Mouse (Mus musculus) large intestine, adult 2 months (tissue): ENCODE data around the gene Krba1. TPM values are rescaled to one million over a fixed set of nuclear protein-coding genes. Genes with fewer than 3 reads are reported as not detected.

Experiments
- DNase-seq: peaks from one replicate; pipeline ENCODE4 v3.0.0-alpha.2; 2012; ENCODE audit warnings: low read depth, low spot score
- WGBS: fragments of 180-500 bp; shearing (Covaris S2); methylation state at CpG from one replicate; pipeline ENCODE4 v1.1.7; 2018; 5-methylcytosine and 5-hydroxymethylcytosine counted together
- polyA plus RNA-seq: library from polyadenylated mRNA; depleted of rRNA; stranded (reverse); fragments of >200 nt; gene quantifications from 2 replicates; pipeline ENCODE4 v1.2.3, GENCODE M21; 2012; rRNA removed

Gene Krba1
- polyA plus RNA-seq, 1 experiment: 11.4 TPM

DNA sequence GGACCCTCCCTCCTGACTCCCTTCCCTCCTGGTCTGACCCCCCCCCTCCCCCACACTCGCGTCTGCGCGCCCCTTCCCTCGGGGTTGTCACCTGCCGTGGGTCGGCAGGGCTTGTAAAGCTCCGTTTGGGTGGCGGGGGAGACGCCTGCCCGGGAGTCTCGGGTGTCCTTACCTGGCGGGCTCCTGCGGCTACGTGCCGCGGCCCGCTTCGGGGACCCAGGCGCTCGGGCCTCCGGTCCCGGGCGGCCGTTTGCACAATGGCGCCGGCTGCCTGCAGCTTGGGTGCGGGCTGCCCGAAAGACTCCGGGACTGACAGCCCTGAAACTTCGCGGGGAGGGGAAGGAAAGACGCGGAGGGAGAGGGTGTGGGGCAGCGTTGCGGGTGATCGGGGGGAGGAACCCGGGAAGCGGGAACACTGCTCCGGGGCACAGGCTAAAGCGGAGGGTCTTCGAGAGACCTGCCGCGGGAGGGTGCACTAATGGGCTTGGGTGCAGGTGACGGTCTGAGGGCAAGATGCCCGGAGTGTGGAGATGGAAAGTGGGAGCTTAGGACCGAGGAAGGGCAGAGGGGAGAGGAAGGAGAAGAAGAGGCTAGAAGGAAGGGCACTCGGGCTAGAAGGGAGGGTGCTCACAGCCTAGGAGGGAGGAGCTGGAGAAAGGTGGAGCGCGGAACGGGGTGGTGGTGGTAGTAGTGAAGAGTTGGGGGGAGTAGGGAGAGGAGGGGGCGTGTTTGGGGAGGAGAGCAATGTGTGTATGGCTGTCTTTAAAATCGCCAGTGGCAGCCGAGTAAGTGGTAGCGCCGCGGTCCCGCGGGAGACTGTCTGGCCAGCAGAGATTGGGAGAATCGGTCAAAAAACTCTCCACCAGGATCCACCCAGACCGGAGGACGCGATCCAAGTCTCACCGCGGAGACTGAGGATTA, 50.1 kb downstream of the Krba1 start, which contains the start of gene Zfp467:
Gene Zfp467 (minus strand): TSS at position 645 of the 921 bp plus-strand sequence.
- no peak for DNase-seq
- under 1% methylated on average over 65 of the region's 65 CpGs for WGBS

DNA sequence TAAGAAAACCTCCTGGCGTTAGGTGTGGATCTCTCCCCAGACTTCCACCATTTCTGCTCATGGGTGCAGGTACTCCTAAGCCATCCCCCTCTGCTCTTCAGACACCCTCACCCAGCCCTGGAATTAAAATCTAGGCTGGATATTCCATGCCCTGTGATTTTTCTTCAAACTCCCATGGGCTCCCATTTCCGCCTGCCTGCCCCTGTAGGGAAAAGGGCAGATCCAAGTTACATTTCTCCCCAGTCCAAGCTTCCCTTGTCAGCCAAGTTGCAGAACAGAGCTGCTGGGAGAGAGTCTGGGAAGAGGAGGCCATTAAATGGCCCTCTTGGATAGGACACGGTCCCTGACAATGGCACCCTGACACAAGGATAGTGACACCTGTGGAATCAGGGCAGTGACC, 50.9 kb downstream of the Krba1 start:
- 35% methylated on average over 3 of the region's 3 CpGs for WGBS
- no peak for DNase-seq

DNA sequence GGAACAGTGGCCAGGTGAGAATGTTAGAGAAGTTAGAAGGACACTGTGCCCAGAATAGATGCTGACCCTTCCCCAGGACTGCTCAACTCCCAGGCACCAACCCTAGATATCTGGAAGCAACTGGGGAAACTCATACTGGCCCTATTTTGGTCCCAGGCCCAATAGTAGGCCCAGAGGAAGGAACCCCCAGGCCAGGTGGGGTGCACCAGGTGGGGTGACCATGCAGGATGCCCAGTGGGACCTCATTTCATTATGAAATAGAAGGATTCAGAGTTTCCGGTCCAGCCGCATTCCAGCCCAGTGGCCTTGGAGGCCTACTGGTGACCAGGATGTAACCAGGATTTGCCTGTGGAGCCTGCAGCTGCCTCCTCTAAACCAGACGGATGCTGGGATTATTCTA, 51.5 kb downstream of the Krba1 start:
- WGBS: 91% methylated on average over 3 of the region's 3 CpGs
- no peak for DNase-seq

DNA sequence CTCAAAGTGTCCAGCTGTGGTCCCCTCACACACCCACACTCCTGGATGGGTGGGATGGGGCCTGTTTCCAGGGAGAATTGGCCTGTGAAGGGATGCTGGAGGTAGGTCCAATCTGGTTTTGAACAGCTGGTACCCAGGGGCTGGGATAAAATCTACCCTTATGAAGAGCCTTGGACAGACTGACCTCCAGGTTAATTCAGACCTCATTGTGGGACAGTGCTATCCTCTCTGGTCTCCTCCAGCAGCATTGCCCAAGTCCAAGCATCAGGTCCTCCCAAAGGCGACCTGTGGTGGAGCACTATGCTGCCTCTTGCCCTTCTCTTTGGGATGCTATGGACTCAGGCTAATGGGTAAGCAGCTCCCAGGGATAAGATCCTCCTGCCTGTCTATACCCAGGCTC, 52.5 kb downstream of the Krba1 start, which contains the start of gene Sspo:
Gene Sspo (plus strand): TSS at position 301 of the 400 bp plus-strand sequence.
- WGBS: 97% methylated on average over 1 of the region's 1 CpGs
- DNase-seq: no peak

DNA sequence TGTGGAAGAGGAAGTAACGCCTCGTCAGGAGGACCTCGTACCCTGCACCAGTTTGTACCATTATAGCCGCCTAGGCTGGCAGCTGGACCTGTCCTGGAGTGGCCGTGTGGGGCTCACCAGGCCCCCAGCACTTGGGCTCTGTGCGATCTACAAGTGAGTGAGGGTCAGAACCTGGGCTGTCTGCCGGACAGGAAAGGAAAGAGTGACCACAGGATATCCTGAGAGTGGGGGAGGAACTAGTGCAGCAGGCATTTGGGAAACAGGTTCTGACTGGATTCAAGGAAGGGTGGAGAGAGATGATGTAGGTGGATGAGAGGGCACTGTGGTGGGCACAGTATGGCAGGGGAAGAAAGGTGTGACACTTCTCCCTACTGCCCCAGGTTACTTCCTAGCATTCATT, 53.1 kb downstream of the Krba1 start:
- no peak for DNase-seq
- 81% methylated on average over 7 of the region's 7 CpGs for WGBS

DNA sequence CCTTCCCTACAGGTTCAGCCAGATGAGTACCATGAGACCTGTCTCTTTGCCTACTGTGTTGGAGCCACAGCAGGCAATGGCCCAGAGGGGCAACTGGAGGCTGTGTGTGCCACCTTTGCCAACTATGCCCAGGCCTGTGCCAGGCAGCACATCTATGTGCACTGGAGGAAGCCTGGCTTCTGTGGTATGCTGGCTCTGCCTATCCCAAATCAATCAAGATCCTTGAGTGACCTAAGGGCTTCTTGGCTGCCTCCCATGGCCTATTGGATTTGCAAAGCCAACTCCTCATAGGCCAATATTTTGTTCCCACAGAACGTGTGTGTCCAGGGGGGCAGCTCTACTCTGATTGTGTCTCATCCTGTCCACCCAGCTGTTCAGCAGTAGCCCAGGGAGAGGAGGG, 56.8 kb downstream of the Krba1 start:
- DNase-seq: no peak
- 64% methylated on average over 1 of the region's 1 CpGs for WGBS

DNA sequence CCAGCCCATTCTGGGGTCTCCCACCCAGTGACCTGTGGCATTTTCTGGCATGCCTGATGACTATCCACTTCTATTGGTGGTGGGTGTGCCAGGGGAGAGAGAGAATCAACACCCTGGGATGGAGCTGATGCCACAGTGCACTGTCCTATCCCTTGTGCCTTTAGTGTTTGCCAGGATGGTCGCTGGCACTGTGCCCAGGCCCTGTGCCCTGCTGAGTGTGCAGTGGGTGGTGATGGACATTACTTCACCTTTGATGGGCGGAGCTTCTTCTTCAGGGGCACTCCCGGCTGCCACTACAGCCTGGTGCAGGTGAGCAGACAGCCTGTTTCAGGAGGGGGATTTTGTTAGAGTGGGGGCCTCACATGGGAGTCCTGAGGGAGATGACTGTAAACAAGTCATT, 57.4 kb downstream of the Krba1 start:
- DNase-seq: no peak
- 34% methylated on average over 3 of the region's 3 CpGs for WGBS

DNA sequence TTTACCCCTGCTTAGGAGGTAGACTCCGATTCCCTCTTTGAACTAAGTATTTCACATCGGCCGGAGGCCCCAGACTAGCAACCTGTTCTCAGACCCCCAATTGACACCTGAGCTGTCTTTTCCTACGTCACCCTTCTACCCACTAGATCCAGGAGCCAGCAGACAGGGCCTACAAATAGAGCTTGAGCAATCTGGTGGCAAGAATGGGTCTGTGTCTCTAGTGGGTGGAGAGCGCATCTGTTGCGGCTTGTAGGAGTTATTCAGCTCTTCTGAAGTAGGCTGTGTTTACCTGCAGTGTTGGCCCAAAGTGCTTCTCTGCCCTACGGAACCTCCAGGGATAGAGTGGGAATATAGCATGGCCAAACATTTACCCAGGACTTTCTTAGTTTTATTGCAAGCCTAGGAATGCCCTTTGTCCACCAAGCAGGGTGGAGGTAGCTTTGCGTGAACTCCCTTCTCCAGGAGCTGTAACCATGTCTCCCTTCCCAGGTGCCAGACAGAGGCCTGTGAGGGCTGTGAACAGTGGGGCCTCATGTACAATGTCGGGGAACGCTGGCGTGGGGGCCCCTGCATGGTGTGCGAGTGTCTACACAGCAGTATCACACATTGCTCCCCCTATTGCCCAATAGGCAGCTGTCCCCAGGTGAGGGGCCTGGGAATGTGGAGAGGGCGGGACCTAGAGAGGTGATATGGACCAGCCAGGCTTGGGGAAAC, 69.7 kb downstream of the Krba1 start:
- WGBS: 51% methylated on average over 13 of the region's 13 CpGs
- DNase-seq: peak; percentile 67

DNA sequence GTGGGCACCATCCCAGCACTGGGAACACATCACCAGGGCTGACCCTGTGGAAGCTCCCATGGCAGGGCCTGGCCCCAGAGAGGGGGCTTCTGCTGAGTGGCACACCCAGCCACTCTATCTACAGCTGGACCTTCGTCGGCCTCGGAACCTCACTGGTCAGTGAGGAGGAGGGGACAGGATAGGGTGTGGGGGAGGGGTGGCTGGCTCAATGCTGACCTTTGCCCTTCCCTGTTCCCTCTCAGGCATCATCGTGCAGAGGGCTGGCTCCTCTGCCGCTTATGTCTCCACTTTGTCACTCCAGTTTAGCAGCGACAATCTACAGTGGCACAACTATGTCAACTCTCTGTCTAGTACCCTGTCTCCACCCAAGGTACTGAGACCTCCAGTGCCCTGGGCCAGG, 71.3 kb downstream of the Krba1 start:
- no peak for DNase-seq
- WGBS: 29% methylated on average over 6 of the region's 6 CpGs

DNA sequence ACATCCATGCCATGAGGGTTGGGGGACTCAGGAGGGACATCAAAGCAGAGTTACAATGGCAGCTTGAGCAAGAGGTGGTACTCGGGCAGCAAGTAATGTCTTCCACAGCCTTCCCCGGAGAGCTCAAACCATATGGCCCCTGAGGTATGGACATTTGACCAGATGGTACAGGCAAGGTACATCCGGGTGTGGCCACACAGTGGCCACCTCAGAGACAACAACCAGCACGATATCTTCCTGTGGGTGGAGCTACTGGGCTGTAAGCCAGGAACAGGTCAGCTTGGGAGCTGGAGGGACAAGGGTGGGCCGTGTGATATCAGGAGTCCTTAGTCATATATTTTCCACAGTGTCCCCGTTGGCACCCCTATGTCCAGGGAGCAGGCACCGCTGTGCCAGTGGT, 72.1 kb downstream of the Krba1 start:
- whole genome bisulfite sequencing: 42% methylated on average over 7 of the region's 7 CpGs
- DNase-seq: peak; percentile 74

Other genes starting within 250 kb of the Krba1 start
- 13.2 and 19.4 TPM in 2 replicates for gene Zfp467, start 50.2 kb downstream of the Krba1 start, polyA plus RNA-seq
- gene Sspo, start 52.6 kb downstream of the Krba1 start, polyA plus RNA-seq: 1.0 and 1.1 TPM in 2 replicates
- gene Atp6v0e2, start 142.0 kb downstream of the Krba1 start, polyA plus RNA-seq: 41.1 and 45.9 TPM in 2 replicates
- 12.1 and 17.2 TPM in 2 replicates for gene Lrrc61, start 159.2 kb downstream of the Krba1 start, polyA plus RNA-seq
- gene Rarres2, start 177.2 kb downstream of the Krba1 start, polyA plus RNA-seq: 80.9 and 95.3 TPM in 2 replicates
- gene Gm45021, start 194.0 kb downstream of the Krba1 start, polyA plus RNA-seq: not detected in 2 replicates
- gene Repin1, start 198.3 kb downstream of the Krba1 start, polyA plus RNA-seq: 8.5 and 9.5 TPM in 2 replicates
- gene Gm44965, start 198.4 kb downstream of the Krba1 start, polyA plus RNA-seq: not detected in 2 replicates
- 1.6 and 1.9 TPM in 2 replicates for gene Zfp775, start 206.5 kb downstream of the Krba1 start, polyA plus RNA-seq
- 0.52 and 0.63 TPM in 2 replicates for gene AI854703, start 231.2 kb downstream of the Krba1 start, polyA plus RNA-seq